Mouse (Mus musculus): Measurements from ENCODE around the gene Emcn. TPM values are rescaled to one million over a fixed set of nuclear protein-coding genes. Genes with fewer than 3 reads are reported as not detected.

The Emcn gene
- polyA plus RNA-seq, 1 experiment from 2014 or later: 21.5 TPM

DNA sequence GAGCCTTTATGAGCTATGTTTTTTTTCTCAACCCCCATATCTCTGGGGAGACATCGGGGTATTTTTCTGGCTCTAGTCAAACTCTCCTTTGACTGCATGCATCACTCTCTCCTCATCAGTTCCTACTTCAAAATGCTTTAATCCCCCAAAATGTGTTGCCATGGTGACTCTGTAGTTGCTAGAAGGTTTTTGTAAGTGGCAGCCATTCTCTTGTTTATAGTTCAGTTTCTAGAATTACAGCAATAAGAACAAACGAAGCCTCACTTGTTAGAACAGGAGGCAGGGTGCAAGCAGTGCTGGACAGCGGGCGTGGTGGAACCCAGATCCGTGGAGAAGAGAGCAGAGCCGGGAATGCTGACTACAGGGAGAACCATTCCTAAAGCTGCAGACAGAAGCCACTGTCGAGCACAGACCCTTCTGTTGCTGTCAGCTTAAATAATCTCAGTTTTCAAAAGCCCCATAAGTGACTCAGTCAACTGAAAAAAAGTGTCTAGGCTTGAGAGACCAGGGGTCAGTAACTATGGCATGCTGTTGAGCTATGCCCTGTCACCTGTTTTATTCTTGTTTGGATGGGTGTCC lies 139.0 kb downstream of the Emcn start:
- no peak for ATAC-seq
- no peaks in the 10 kb centered on the region for H3K36me3 ChIP-seq (ENCODE audit: control insufficient read depth, insufficient read depth)
- no peak for TF ChIP-seq CTCF (IDR thresholded peaks at IDR 0.05; ENCODE audit: low read depth)
- 54% methylated on average over 7 of the region's 7 CpGs for WGBS
- H3K9me3 ChIP-seq (ENCODE audit: control insufficient read depth): no peaks in the 10 kb centered on the region
- no peaks in the 10 kb centered on the region for H3K4me1 ChIP-seq (replicated peaks; ENCODE audit: control insufficient read depth, insufficient read depth, low read length)
- no peak overlapping the region for H3K4me3 ChIP-seq (ENCODE audit: low read depth, low read length)
- no peak overlapping the region for H3K9ac ChIP-seq (ENCODE audit: low read depth, low read length)
- no peaks in the 10 kb centered on the region for H3K27me3 ChIP-seq (replicated peaks; ENCODE audit: control insufficient read depth, insufficient read depth, low read length)
- H3K4me2 ChIP-seq (replicated peaks; ENCODE audit: low read depth): no peak overlapping the region
- no peak overlapping the region for H3K27ac ChIP-seq (ENCODE audit: low read depth, low read length)

DNA sequence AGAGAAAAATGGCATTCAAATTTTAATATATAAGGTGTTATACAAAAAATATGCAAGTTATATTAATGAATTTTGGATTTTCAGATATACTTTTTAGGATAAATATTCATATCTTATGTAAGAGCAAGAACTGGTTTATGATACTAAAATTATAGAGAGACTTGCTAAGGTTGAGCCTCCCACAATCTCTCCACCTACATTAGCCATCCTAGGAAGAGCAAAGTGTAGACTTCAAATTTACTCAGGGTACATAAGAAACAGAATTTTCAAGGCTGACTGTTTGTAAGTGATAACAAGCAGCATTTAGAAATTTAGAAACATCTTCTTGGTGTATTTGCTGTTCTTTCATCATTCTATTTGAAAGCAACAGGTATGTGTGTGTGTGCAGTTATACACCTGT lies 140.3 kb downstream of the Emcn start:
- Histone ChIP-seq H3K4me3 (ENCODE audit: low read depth, low read length) (no peak overlapping the region), H3K36me3 (ENCODE audit: control insufficient read depth, insufficient read depth) (no peaks in the 10 kb centered on the region), H3K9ac (ENCODE audit: low read depth, low read length) (no peak overlapping the region), H3K27ac (ENCODE audit: low read depth, low read length) (no peak overlapping the region), H3K27me3 (replicated peaks; ENCODE audit: control insufficient read depth, insufficient read depth, low read length) (no peaks in the 10 kb centered on the region), H3K9me3 (ENCODE audit: control insufficient read depth) (no peaks in the 10 kb centered on the region), H3K4me2 (replicated peaks; ENCODE audit: low read depth) (no peak overlapping the region), H3K4me1 (replicated peaks; ENCODE audit: control insufficient read depth, insufficient read depth, low read length) (no peaks in the 10 kb centered on the region)
- TF ChIP-seq CTCF (IDR thresholded peaks at IDR 0.05; ENCODE audit: low read depth): no peak
- no peak for ATAC-seq
